Comparison of ENCODE assay signal across 8 mouse cellular contexts in the genomic region with DNA sequence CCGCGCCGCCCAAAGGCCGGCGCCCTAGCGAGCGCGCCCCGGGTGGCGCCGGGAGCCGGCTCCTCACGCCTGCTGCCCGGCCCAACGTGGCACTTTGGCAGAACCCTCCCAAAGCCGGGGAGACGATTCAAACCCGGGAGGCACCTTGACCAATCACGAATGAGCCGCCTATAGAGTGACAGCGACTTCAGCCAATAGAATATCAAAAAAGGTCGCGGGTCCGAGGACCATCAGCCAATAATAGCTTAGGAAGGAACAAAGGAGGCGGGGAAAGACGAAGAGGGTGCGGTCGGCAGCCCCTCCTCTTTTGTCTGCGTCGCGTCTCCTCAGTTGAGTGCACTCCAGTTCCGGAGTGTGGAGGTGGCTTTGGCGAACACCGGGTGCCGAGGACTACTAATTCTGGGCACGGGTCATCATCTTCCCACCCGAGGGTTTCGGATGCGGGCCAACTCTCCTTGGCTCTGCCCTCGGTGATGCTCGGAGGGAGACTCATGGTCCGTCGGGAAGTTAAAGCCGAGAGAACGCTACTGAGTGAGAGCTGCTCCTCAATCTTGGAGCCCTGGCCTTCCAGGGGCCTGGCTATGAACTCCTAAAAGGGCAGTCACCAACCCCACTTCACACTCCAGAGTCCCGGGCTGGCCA. TPM values are rescaled to one million over a fixed set of nuclear protein-coding genes. Genes with fewer than 3 reads are reported as not detected.
DNase-seq lines count a peak whose midpoint lies in the region; ATAC-seq and TF ChIP-seq lines count a peak whose summit lies in the region.

TSS of gene Cdr2 (minus strand) at position 113 of the 642 bp plus-strand sequence.
TSS of gene Mfsd13b (plus strand) at position 310 of the 642 bp plus-strand sequence.

- peak; percentile 99 for ATAC-seq in cerebellum, adult (ENCODE audit: insufficient number of reproducible peaks, low FRiP score, low TSS enrichment)
- ATAC-seq in forebrain, embryonic 13.5 days: peak; percentile 98
- ATAC-seq in liver, postnatal 0 days: peak; percentile 90
- peak; percentile 97 for ATAC-seq in neural tube, embryonic 14.5 days (ENCODE audit: low read depth)

- peak within 1 kb of the TSS; percentile 84 for H3K4me2 ChIP-seq in forebrain, embryonic 13.5 days
- H3K4me2 ChIP-seq in liver, postnatal 0 days (ENCODE audit: low read depth, low read length): peak within 1 kb of the TSS; percentile 96
- H3K4me2 ChIP-seq in neural tube, embryonic 14.5 days (ENCODE audit: low read depth, low read length): peak within 1 kb of the TSS; percentile 78

- TF ChIP-seq POLR2A in ES-Bruce4 (IDR thresholded peaks at IDR 0.05; ENCODE audit: insufficient read depth, low read length): peak; percentile 77

- H3K27ac ChIP-seq in ES-Bruce4 (ENCODE audit: insufficient read depth, low read length): no peak within 1 kb of the TSS
- H3K27ac ChIP-seq in forebrain, embryonic 13.5 days: peak within 1 kb of the TSS; percentile 37; the same call in 1 of the 2 replicates
- H3K27ac ChIP-seq in liver, postnatal 0 days (ENCODE audit: low read depth): peak within 1 kb of the TSS; percentile 93
- peak within 1 kb of the TSS; percentile 56 for H3K27ac ChIP-seq in neural tube, embryonic 14.5 days (ENCODE audit: low read depth, low read length)

- no peak for TF ChIP-seq CTCF in ES-Bruce4 (IDR thresholded peaks at IDR 0.05; ENCODE audit: low read depth, low read length)
- TF ChIP-seq CTCF in liver, postnatal 0 days (IDR thresholded peaks at IDR 0.05; ENCODE audit: low read depth): no peak

- under 1% methylated on average over 46 of the region's 46 CpGs for WGBS in forebrain, embryonic 13.5 days
- WGBS in large intestine, adult 2 months: under 1% methylated on average over 46 of the region's 46 CpGs
- under 1% methylated on average over 46 of the region's 46 CpGs for WGBS in liver, postnatal 0 days (ENCODE audit: insufficient replicate concordance)
- WGBS in neural tube, embryonic 14.5 days: under 1% methylated on average over 46 of the region's 46 CpGs

- no peaks in the 10 kb centered on the region for H3K27me3 ChIP-seq in ES-Bruce4 (ENCODE audit: control insufficient read depth, insufficient read depth, low read length, poor library complexity, severe bottlenecking)
- H3K27me3 ChIP-seq in forebrain, embryonic 13.5 days: no peaks in the 10 kb centered on the region
- H3K27me3 ChIP-seq in liver, postnatal 0 days (ENCODE audit: insufficient read depth, low read length): peaks cover 4% of the 10 kb centered on the region; the same call in 1 of the 2 replicates
- H3K27me3 ChIP-seq in neural tube, embryonic 14.5 days (ENCODE audit: control insufficient read depth, insufficient read depth, low read length): no peaks in the 10 kb centered on the region

- no peak for TF ChIP-seq EP300 in ES-Bruce4 (IDR thresholded peaks at IDR 0.05; ENCODE audit: insufficient read depth, low read depth, low read length)
- TF ChIP-seq EP300 in liver, postnatal 0 days (IDR thresholded peaks at IDR 0.05; ENCODE audit: low read depth): no peak

- no peaks in the 10 kb centered on the region for H3K36me3 ChIP-seq in ES-Bruce4 (ENCODE audit: control insufficient read depth, insufficient read depth, low read length, poor library complexity, severe bottlenecking)
- no peaks in the 10 kb centered on the region for H3K36me3 ChIP-seq in forebrain, embryonic 13.5 days (ENCODE audit: poor library complexity, severe bottlenecking)
- no peaks in the 10 kb centered on the region for H3K36me3 ChIP-seq in liver, postnatal 0 days (replicated peaks; ENCODE audit: insufficient read depth, low read length)
- no peaks in the 10 kb centered on the region for H3K36me3 ChIP-seq in neural tube, embryonic 14.5 days (ENCODE audit: control insufficient read depth, insufficient read depth, low read length)

- H3K9me3 ChIP-seq in ES-Bruce4 (replicated peaks; ENCODE audit: control insufficient read depth, insufficient read depth, low read length, poor library complexity, severe bottlenecking): no peaks in the 10 kb centered on the region
- no peaks in the 10 kb centered on the region for H3K9me3 ChIP-seq in forebrain, embryonic 13.5 days (replicated peaks)
- H3K9me3 ChIP-seq in liver, postnatal 0 days (ENCODE audit: low read length): no peaks in the 10 kb centered on the region
- H3K9me3 ChIP-seq in neural tube, embryonic 14.5 days (ENCODE audit: control insufficient read depth, low read length): no peaks in the 10 kb centered on the region

- peak within 1 kb of the TSS; percentile 89 for H3K4me3 ChIP-seq in ES-Bruce4 (ENCODE audit: low read depth, low read length)
- H3K4me3 ChIP-seq in forebrain, embryonic 13.5 days: peak within 1 kb of the TSS; percentile 79
- H3K4me3 ChIP-seq in liver, postnatal 0 days (ENCODE audit: low read depth, low read length): peak within 1 kb of the TSS; percentile 85
- peak within 1 kb of the TSS; percentile 89 for H3K4me3 ChIP-seq in neural tube, embryonic 14.5 days (ENCODE audit: low read depth, low read length)

- H3K4me1 ChIP-seq in ES-Bruce4 (ENCODE audit: control insufficient read depth, insufficient read depth, low read length): no peaks in the 10 kb centered on the region
- peaks cover 28% of the 10 kb centered on the region for H3K4me1 ChIP-seq in forebrain, embryonic 13.5 days
- H3K4me1 ChIP-seq in liver, postnatal 0 days (ENCODE audit: insufficient read depth): peaks cover 7% of the 10 kb centered on the region; the same call in 1 of the 2 replicates
- peaks cover 7% of the 10 kb centered on the region; the same call in 1 of the 2 replicates for H3K4me1 ChIP-seq in neural tube, embryonic 14.5 days (ENCODE audit: control insufficient read depth, insufficient read depth, low read length)

- peak; percentile 98 for DNase-seq in heart, postnatal 10 days
- DNase-seq in large intestine, adult 2 months (ENCODE audit: low read depth, low spot score): peak; percentile 90
- DNase-seq in liver, postnatal 0 days: peak; percentile 93
- DNase-seq in testis, postnatal 10 days (ENCODE audit: low spot score): peak; percentile 88

- intact Hi-C loops in heart, postnatal 10 days (cut with DNase I): loop anchor here (2.0 kb wide), 1 partner anchor 52 kb away; the partner anchor contains the start of gene Mettl9

- H3K9ac ChIP-seq in ES-Bruce4 (ENCODE audit: low read depth, poor library complexity, severe bottlenecking): peak within 1 kb of the TSS; percentile 80
- H3K9ac ChIP-seq in forebrain, embryonic 13.5 days: peak within 1 kb of the TSS; percentile 90
- H3K9ac ChIP-seq in liver, postnatal 0 days (replicated peaks): peak within 1 kb of the TSS; percentile 81
- peak within 1 kb of the TSS; percentile 70 for H3K9ac ChIP-seq in neural tube, embryonic 14.5 days (replicated peaks; ENCODE audit: low read depth, low read length)

RNA-seq across cellular contexts. Expression of gene Cdr2, which starts in this region (rescaled TPM):
- polyA plus RNA-seq in ES-Bruce4 (2011; ENCODE audit: insufficient read depth, insufficient read length, low read depth, missing spikeins): 23.2 and 24.6 TPM in 2 replicates
- polyA plus RNA-seq in forebrain, embryonic 13.5 days (2015; fragmentation: Nextera tagmentation; extraction: Ambion mirVana): 11.1 TPM in 2 replicates
- total RNA-seq in heart, postnatal 10 days (2021): 10 to 100 TPM; 14.3 to 17.9 TPM
- polyA plus RNA-seq in large intestine, adult 2 months (2012; rRNA removed): 14.5 and 31.8 TPM in 2 replicates
- polyA plus RNA-seq in liver, postnatal 0 days (2015; fragmentation: Nextera tagmentation; extraction: Ambion mirVana): 18.1 and 21.2 TPM in 2 replicates
- 18.7 and 21.0 TPM in 2 replicates for polyA plus RNA-seq in neural tube, embryonic 14.5 days (2014; fragmentation: Nextera tagmentation; extraction: Ambion mirVana)

RNA-seq across cellular contexts. Expression of gene Mfsd13b, which starts in this region (rescaled TPM):
- 2.3 TPM in 1 of 2 replicates, not detected in the other for polyA plus RNA-seq in ES-Bruce4 (2011; ENCODE audit: insufficient read depth, insufficient read length, low read depth, missing spikeins)
- polyA plus RNA-seq in forebrain, embryonic 13.5 days (2015; fragmentation: Nextera tagmentation; extraction: Ambion mirVana): 0.31 and 0.45 TPM in 2 replicates
- not detected for total RNA-seq in heart, postnatal 10 days (2021)
- 0.43 and 0.53 TPM in 2 replicates for polyA plus RNA-seq in large intestine, adult 2 months (2012; rRNA removed)
- 0.08 TPM in 1 of 2 replicates, not detected in the other for polyA plus RNA-seq in liver, postnatal 0 days (2015; fragmentation: Nextera tagmentation; extraction: Ambion mirVana)
- 0.41 TPM in 1 of 2 replicates, not detected in the other for polyA plus RNA-seq in neural tube, embryonic 14.5 days (2014; fragmentation: Nextera tagmentation; extraction: Ambion mirVana)
